Mouse (Mus musculus): Measurements from ENCODE around the gene Gm20914.
"Not testable (repeated sequence)": the region's sequence is repeated elsewhere in the genome, so short reads cannot be mapped to it uniquely, and the experiment has no call there.

The Gm20914 gene

DNA sequence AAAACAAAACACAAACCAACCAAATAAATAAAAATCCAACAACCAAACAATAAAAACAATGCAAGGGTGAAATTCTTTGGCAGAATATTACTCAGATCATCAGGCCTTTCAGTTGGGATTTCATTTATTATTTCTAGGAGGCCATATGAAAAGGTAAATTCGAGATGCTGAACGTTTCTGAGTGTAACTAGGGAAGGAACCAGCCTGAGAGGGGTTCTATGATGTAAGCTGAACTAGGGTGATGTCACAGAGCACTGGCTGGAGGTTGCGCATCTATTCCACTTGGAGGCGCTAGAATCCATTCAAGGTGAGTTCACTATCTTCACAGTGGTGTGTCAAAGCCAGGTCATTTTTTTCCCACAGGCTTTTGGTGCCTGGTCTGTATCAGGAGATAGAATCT is at the start of gene Gm20914:
Gm20914 (plus strand) TSS at position 301 of the 400 bp plus-strand sequence.
- not testable (repeated sequence) for DNase-seq (ENCODE audit: low spot score)
